Mouse (Mus musculus) hindbrain, embryonic 13.5 days (tissue): ENCODE measurements around the gene Gm20388. TPM values are rescaled to one million over a fixed set of nuclear protein-coding genes. Genes with fewer than 3 reads are reported as not detected.
"Not testable (repeated sequence)": the region's sequence is repeated elsewhere in the genome, so short reads cannot be mapped to it uniquely, and the experiment has no call there.

Experiments
- ATAC-seq: fragments of 200-750 bp; cut with Nextera tagmentation; 2 replicates; pipeline ENCODE4 v1.8.0; 2017; ENCODE audit warnings: moderate TSS enrichment; ENCODE audit not compliant: low FRiP score
- H3K27ac ChIP-seq: fragments of 300-500 bp; sonication (generic); 2 replicates; pipeline ENCODE4 v1.5.1; 2015; ENCODE audit warnings: inconsistent platforms, mild to moderate bottlenecking, moderate library complexity
- H3K27me3 ChIP-seq: fragments of 300-500 bp; sonication (generic); 2 replicates; pipeline ENCODE4 v1.6.1; 2015; ENCODE audit warnings: mild to moderate bottlenecking, inconsistent platforms
- H3K36me3 ChIP-seq: fragments of 300-500 bp; sonication (generic); 2 replicates; pipeline ENCODE4 v1.6.1; 2015; ENCODE audit warnings: mild to moderate bottlenecking, inconsistent platforms
- H3K4me1 ChIP-seq: fragments of 300-500 bp; sonication (generic); replicated peaks from 2 replicates; pipeline ENCODE4 v1.6.1; 2015; ENCODE audit warnings: inconsistent platforms
- H3K4me2 ChIP-seq: fragments of 300-500 bp; sonication (generic); 2 replicates; pipeline ENCODE4 v1.6.1; 2015; ENCODE audit warnings: inconsistent platforms, mild to moderate bottlenecking, moderate library complexity
- H3K4me3 ChIP-seq: fragments of 300-500 bp; sonication (generic); 2 replicates; pipeline ENCODE4 v1.5.1; 2015; ENCODE audit warnings: mild to moderate bottlenecking, inconsistent platforms
- H3K9ac ChIP-seq: fragments of 300-500 bp; sonication (generic); 2 replicates; pipeline ENCODE4 v1.6.1; 2015; ENCODE audit warnings: mild to moderate bottlenecking, inconsistent platforms
- H3K9me3 ChIP-seq: fragments of 300-500 bp; sonication (generic); 2 replicates; pipeline ENCODE4 v1.6.1; 2016; ENCODE audit warnings: inconsistent platforms
- WGBS: fragments of 180-500 bp; shearing (Covaris S2); methylation state at CpG from one replicate; pipeline ENCODE4 v1.1.7; 2015; 5-methylcytosine and 5-hydroxymethylcytosine counted together
- polyA plus RNA-seq: library from polyadenylated mRNA; unstranded; fragments of >200 nt; fragmentation: Nextera tagmentation; extraction: Ambion mirVana; gene quantifications from 2 replicates; pipeline ENCODE4 v1.2.1, GENCODE M21; 2015

The Gm20388 gene
- polyA plus RNA-seq, 1 experiment from 2014 or later, result 1.9 TPM

DNA sequence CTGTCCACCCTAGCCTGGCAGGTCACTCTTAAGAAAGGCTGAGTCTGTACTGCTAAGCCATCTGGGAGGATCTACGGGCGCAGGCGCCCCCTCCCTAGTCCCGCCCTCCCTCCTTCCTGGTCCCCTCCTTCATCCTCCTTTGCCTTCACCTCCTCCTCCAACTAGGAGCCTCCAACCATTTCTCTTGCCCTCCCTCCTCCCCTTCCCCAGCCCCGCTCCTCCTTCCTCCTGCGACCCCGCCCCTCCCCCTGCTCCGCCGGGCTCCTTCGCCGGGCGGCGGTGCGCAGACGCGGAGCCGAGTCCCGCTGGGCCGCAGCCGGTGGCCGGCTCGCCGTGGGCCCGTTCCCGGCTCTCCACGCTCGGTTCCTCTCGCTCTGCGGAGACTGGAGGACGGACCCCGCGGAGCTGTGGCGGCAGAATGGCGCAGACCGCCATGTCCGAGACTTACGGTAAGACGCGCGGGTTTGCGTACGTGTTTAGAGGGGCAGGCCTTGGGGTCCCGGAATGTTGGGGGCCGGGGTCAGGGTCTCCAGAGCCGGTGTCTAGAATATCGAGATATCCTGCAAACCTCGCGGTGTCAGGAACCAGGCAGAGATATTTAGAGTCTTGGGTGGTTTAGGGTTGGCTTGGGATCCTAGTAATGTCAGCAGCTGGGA is 3895.2 kb downstream of the Gm20388 start, which contains the start of gene Rab4a:
Gene Rab4a, plus strand, starts transcription at position 268 of the 656 bp plus-strand sequence.
- 1% methylated on average over 45 of the region's 48 CpGs for WGBS
- Histone ChIP-seq H3K9me3 (no peaks in the 10 kb centered on the region), H3K27me3 (no peaks in the 10 kb centered on the region), H3K9ac (peak within 1 kb of the TSS; percentile 89), H3K27ac (peak within 1 kb of the TSS; percentile 86), H3K4me3 (peak within 1 kb of the TSS; percentile 81), H3K36me3 (no peaks in the 10 kb centered on the region; the same call in 1 of the 2 replicates), H3K4me2 (peak within 1 kb of the TSS; percentile 86), H3K4me1 (peaks cover 36% of the 10 kb centered on the region)
- peak; percentile 91 for ATAC-seq

DNA sequence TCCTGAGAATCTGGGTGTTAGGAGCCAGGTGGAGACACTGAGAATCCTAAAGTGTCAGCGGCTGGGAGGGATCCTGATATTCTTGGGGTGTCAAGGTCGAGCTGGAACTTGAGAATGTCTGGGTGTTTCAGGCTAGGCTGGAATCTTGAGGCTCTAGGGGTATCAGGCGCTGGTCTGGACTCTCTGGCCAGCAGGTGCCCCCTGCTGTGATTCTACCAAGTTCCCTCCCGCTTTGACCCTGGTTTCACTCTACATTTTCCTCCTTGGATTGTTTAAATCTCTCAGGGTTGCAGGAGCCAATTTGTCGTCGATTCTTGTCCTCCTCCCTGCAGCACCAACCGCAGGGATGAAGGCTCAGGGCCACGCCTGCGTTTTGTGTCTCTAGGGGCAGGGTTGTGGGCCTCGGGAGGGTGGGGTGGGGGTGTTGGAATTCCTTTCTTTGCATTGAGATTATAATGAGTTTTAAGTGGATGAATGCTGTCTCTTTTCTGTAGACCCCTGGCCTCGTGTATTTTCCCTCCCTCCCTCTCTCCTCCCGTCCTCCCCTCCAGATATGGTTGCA is 3895.8 kb downstream of the Gm20388 start:
- Histone ChIP-seq H3K4me1 (peaks cover 41% of the 10 kb centered on the region), H3K4me3 (peak overlapping the region; percentile 81), H3K9me3 (no peaks in the 10 kb centered on the region), H3K27me3 (no peaks in the 10 kb centered on the region), H3K36me3 (no peaks in the 10 kb centered on the region; the same call in 1 of the 2 replicates), H3K27ac (peak overlapping the region; percentile 86), H3K4me2 (peak overlapping the region; percentile 86), H3K9ac (peak overlapping the region; percentile 89)
- under 1% methylated on average over 12 of the region's 12 CpGs for WGBS
- no peak for ATAC-seq

DNA sequence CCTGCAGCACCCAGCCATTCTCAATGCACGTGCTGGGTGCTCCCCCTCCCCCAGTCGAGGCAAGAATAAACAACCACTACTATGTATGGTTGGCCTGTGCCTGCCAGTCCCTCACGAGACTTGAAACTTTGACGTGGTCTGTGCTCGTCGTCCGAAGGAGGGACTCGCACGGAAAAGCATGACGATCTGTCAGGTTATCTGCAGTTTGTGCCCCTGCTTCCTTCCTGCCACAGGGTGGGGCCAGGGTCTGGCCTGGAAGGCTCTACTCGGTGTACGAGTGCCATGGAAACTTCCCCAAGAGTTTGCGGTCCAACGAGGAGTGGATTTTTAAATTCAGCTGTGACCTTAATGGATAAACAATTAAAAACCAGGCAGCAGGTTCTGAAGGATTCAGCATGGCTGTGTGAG is 3896.4 kb downstream of the Gm20388 start:
- 6% methylated on average over 14 of the region's 14 CpGs for WGBS
- H3K27me3 ChIP-seq, result no peaks in the 10 kb centered on the region
- ATAC-seq, result no peak
- H3K36me3 ChIP-seq, result no peaks in the 10 kb centered on the region; the same call in 1 of the 2 replicates
- H3K9ac ChIP-seq, result peak overlapping the region; percentile 89
- peak overlapping the region; percentile 86 for H3K4me2 ChIP-seq
- peaks cover 43% of the 10 kb centered on the region for H3K4me1 ChIP-seq
- H3K4me3 ChIP-seq, result peak overlapping the region; percentile 81
- H3K9me3 ChIP-seq, result no peaks in the 10 kb centered on the region
- no peak overlapping the region for H3K27ac ChIP-seq

DNA sequence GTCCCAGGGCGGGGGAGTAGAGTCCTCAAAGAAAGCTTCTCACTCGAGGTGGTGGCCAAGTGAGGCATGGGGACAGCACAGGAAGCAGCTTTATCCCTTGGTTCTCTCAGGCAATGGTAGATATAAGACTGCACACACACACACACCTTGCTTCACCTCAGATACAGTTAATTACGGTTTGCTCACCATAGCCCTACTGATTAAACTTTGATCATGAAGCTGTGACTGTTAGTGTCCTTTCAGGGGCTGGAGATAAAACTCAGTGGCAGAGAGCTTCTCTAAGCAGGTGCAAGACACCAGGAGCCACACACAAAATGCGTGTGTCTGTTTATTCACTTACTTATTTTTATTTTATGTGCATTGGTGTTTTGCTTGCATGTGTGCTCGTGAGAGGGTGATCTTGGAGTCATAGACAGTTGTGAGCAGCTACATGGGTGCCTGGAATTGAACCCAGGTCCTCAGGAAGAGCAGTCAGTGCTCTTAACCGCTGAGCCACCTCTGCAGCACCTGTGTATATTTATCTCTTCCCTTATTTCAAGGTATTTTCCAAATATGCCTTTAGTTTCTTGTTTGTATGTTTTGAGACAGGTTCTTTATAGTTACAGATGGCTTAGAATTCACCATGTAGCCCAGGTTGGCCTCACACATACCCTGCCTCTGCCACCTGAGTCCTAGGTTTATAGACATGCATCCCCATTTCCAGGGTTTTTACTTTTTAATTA is 3897.4 kb downstream of the Gm20388 start:
- H3K4me1 ChIP-seq, result peaks cover 44% of the 10 kb centered on the region
- H3K9ac ChIP-seq, result peak overlapping the region; percentile 89; the same call in 1 of the 2 replicates
- H3K27ac ChIP-seq, result no peak overlapping the region
- WGBS, result 72% methylated on average over 6 of the region's 6 CpGs
- H3K9me3 ChIP-seq, result no peaks in the 10 kb centered on the region
- H3K4me2 ChIP-seq, result peak overlapping the region; percentile 86
- no peaks in the 10 kb centered on the region; the same call in 1 of the 2 replicates for H3K36me3 ChIP-seq
- peak overlapping the region; percentile 81; the same call in 1 of the 2 replicates for H3K4me3 ChIP-seq
- no peaks in the 10 kb centered on the region for H3K27me3 ChIP-seq
- no peak for ATAC-seq

DNA sequence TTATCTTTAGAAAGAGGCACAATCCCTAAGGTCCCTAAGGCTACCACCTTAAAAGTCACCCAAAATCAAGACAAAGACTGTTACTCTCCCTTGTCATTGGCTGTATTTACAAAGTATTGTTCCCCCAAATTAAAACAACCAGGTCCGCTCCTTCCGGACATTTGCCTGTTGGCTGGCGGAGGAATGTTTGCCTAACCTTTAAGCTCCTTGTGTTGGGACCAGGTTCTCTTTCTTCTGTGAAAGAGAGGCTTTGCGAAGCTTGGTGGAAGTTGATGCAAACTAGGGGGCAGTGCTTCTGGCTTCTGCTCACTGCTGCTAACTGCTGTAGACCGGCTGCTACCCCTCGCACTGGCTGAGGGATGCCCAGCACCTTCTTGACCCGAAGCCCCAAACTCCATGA is 3898.0 kb downstream of the Gm20388 start:
- ATAC-seq, result no peak
- H3K9ac ChIP-seq, result no peak overlapping the region
- no peaks in the 10 kb centered on the region; the same call in 1 of the 2 replicates for H3K36me3 ChIP-seq
- no peaks in the 10 kb centered on the region for H3K27me3 ChIP-seq
- H3K4me3 ChIP-seq, result no peak overlapping the region
- no peak overlapping the region for H3K4me2 ChIP-seq
- no peaks in the 10 kb centered on the region for H3K9me3 ChIP-seq
- no peak overlapping the region for H3K27ac ChIP-seq
- H3K4me1 ChIP-seq, result peaks cover 51% of the 10 kb centered on the region
- 73% methylated on average over 7 of the region's 7 CpGs for whole genome bisulfite sequencing

DNA sequence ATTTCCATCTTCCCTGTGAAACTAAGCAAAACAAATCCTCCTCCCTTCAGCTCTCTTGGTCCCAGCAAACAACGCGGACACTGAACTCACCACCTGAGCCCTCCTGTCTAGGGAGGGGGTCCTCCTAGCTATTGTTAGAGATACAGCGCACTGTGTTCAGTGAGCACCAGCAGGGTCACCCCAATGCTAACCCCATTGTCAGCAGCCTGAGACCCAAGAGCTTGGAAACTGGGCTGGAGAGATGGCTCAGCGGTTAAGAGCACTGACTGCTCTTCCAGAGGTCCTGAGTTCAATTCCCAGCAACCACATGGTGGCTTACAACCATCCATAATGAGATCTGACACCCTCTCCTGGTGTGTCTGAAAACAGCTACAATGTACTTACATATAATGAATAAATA is 3898.7 kb downstream of the Gm20388 start:
- H3K4me2 ChIP-seq, ATAC-seq, H3K4me3 ChIP-seq, H3K36me3 ChIP-seq, H3K27ac ChIP-seq, H3K9ac ChIP-seq, H3K9me3 ChIP-seq, H3K27me3 ChIP-seq: not testable (repeated sequence)
- 87% methylated on average over 4 of the region's 4 CpGs for WGBS
- peaks cover 53% of the 10 kb centered on the region for H3K4me1 ChIP-seq

DNA sequence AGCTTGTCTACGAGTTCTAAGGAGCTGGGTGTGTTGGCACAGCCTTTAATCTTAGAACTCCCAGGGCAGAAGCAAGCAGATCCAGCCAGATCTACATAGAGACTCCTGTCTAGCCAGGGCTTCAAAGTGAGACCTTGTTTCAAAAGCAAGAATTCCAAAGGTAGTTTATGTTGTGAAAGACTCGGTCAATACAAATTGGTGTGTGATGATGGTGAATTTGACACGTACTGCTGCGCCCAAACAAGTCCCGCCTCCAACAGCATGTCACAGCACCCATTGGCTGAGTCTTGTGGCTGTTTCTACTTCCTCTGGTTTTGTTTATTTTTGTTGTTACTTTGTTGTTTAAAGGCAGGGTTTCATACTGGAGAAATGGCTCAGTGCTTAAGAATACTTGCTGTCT is 3901.6 kb downstream of the Gm20388 start:
- H3K36me3 ChIP-seq, result peaks cover 10% of the 10 kb centered on the region
- H3K4me3 ChIP-seq, result no peak overlapping the region
- H3K4me1 ChIP-seq, result peaks cover 46% of the 10 kb centered on the region
- no peaks in the 10 kb centered on the region for H3K9me3 ChIP-seq
- H3K9ac ChIP-seq, result no peak overlapping the region
- no peak for ATAC-seq
- H3K27me3 ChIP-seq, result no peaks in the 10 kb centered on the region
- H3K27ac ChIP-seq, result no peak overlapping the region
- H3K4me2 ChIP-seq, result no peak overlapping the region
- WGBS, result 96% methylated on average over 5 of the region's 5 CpGs

DNA sequence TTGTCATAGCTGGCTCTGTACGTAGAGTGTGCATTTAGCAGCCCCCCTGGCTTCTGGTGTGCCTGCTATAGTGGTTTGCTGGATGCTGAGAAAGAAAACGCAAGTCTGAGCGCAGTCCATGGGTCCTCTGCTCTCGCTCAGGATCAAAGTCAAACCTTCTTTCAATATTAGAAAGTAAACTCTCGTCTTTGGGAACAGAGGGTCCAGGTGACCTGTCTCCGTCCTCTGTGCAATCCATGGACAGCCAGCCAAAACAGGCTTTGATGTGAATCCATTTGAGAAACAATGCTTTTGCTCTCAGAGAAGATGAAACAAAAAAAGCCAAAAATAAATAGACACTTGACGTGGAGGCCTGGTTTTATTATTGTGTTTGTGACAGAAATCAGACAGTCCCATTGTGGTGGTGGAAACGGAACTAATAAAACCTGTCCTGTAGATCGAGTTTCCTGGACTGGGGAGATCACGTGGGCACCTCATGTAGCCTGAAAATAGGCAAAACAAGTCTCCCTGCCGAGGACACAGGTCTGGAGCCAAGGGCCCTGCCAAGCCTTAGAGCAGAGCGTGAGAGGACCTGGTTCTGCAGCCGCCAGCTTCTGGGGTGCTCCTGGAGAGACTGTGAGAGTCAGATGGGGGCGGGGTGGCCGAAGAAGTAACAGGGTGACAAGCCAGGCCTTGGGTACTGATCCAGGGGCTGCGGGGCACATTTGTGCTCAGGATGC is 3902.7 kb downstream of the Gm20388 start:
- peaks cover 35% of the 10 kb centered on the region for H3K4me1 ChIP-seq
- H3K9ac ChIP-seq, result no peak overlapping the region
- H3K27ac ChIP-seq, result 0 out of 2 replicates have a peak overlapping the region, but pooled peaks have one; percentile 10
- no peak for ATAC-seq
- H3K27me3 ChIP-seq, result no peaks in the 10 kb centered on the region
- no peak overlapping the region for H3K4me2 ChIP-seq
- H3K36me3 ChIP-seq, result peaks cover 15% of the 10 kb centered on the region
- WGBS, result 76% methylated on average over 16 of the region's 16 CpGs
- H3K9me3 ChIP-seq, result no peaks in the 10 kb centered on the region
- H3K4me3 ChIP-seq, result no peak overlapping the region

DNA sequence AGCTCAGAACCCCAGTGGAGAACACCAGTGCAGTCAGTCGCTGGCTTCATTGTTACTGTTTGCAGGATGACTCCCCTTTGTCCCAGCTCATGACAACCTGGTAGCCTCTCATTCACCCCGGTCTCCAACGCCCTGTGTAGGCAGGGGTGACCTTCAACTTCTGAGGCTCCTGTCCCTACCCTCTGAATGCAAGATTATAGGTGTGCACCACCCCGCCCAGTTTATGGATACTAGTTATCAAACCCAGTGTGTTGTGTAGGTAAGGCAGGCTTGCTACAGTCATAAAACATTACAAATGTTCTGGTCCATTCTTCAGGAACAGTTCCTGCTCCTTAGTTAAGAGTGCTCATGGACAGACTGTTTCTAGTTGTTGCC is 3903.2 kb downstream of the Gm20388 start:
- Histone ChIP-seq H3K9me3 (no peaks in the 10 kb centered on the region), H3K4me1 (peaks cover 31% of the 10 kb centered on the region; the same call in 1 of the 2 replicates), H3K9ac (no peak overlapping the region), H3K27ac (0 out of 2 replicates have a peak overlapping the region, but pooled peaks have one; percentile 3), H3K36me3 (peaks cover 15% of the 10 kb centered on the region), H3K4me2 (no peak overlapping the region), H3K4me3 (no peak overlapping the region), H3K27me3 (no peaks in the 10 kb centered on the region)
- WGBS, result 83% methylated on average over 4 of the region's 4 CpGs
- no peak for ATAC-seq

DNA sequence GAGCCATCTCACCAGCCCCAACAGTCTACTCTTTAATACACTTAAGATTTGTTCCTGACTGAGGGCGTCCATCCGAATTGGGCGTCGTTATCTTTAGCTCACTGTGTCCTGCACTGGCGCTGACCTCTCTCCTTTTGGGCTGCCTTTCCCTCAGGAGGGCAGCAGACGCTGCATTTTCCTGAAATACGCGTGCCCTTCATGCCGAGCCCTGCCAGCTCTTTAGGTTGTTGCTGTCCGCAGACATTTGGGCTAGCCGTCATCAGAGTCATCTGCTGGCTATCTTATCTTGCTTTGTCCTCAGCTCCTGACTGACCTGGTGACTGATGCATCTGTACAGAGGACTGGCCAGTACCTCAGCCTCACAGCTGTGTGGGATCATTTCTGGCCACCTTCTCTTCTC is 3904.7 kb downstream of the Gm20388 start:
- H3K9me3 ChIP-seq, result no peaks in the 10 kb centered on the region
- WGBS, result 92% methylated on average over 11 of the region's 11 CpGs
- H3K27ac ChIP-seq, result no peak overlapping the region
- no peak overlapping the region for H3K9ac ChIP-seq
- H3K4me2 ChIP-seq, result no peak overlapping the region
- no peak overlapping the region for H3K4me3 ChIP-seq
- H3K27me3 ChIP-seq, result no peaks in the 10 kb centered on the region
- peaks cover 26% of the 10 kb centered on the region; the same call in 1 of the 2 replicates for H3K4me1 ChIP-seq
- peaks cover 15% of the 10 kb centered on the region for H3K36me3 ChIP-seq
- ATAC-seq, result no peak

DNA sequence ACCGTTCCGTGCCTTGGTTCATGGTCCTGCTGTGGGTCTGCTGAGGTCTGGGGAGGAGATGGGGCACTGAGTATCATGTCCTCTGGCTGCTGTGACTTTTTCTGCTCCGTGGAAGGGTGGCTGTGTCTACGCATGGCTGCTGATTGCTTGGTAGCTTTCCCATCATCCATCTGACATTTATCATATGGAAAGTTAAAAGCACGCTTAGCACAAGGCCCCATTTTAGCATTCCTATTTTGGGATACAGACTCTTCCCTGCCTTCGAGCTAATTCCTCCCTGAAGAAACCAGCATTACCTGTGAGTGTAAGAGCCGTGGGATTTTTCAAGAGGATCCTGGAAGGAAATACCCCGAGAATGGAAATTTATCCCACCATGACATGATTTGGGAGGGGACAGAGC is 3906.3 kb downstream of the Gm20388 start:
- 92% methylated on average over 8 of the region's 8 CpGs for WGBS

DNA sequence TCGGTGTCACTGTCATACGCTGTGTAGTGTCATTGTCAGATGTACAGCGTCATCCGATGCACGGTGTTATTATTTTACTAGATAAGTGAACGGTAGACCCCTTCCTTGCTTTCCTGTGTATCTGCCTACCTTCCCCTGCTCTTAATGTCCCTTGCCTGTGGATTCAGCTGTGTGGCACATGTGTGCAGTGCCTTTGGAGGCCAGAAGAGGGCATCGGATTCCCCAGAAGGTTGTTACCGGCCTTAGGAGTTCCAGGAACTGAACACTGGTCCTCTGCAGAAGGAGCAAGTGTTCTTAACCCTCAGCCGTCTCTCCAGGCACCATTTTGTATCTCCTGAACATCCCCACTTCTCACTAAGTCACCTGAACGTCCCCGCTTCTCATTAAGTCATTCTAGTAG is 3907.1 kb downstream of the Gm20388 start:
- 90% methylated on average over 11 of the region's 11 CpGs for WGBS
- H3K4me3 ChIP-seq, result no peak overlapping the region
- no peak for ATAC-seq

More for the DNA sequence above, 3906.3 kb downstream of the Gm20388 start:
- Histone ChIP-seq H3K27ac (no peak overlapping the region), H3K4me1 (peaks cover 18% of the 10 kb centered on the region; the same call in 1 of the 2 replicates), H3K27me3 (no peaks in the 10 kb centered on the region), H3K4me2 (no peak overlapping the region), H3K9me3 (no peaks in the 10 kb centered on the region), H3K36me3 (peaks cover 18% of the 10 kb centered on the region), H3K9ac (no peak overlapping the region), H3K4me3 (no peak overlapping the region)
- ATAC-seq, result no peak

More for the DNA sequence above, 3907.1 kb downstream of the Gm20388 start:
- no peak overlapping the region for H3K9ac ChIP-seq
- no peak overlapping the region for H3K27ac ChIP-seq
- peaks cover 18% of the 10 kb centered on the region; the same call in 1 of the 2 replicates for H3K4me1 ChIP-seq
- H3K36me3 ChIP-seq, result peaks cover 21% of the 10 kb centered on the region
- H3K9me3 ChIP-seq, result no peaks in the 10 kb centered on the region
- no peaks in the 10 kb centered on the region for H3K27me3 ChIP-seq
- H3K4me2 ChIP-seq, result no peak overlapping the region
